Mouse (Mus musculus) adrenal gland, postnatal 10 days (tissue): ENCODE measurements at regions not wholly inside any gene's neighbourhood (a gene's known extent, or its start where the extent isn't known, plus 50 kb on each side); places are given as distances from the start of the nearest gene placed in this dataset.

ENCODE experiments used
- DNase-seq: peaks from one replicate; pipeline ENCODE4 v3.0.0; 2021; ENCODE audit warnings: mixed read lengths

DNA sequence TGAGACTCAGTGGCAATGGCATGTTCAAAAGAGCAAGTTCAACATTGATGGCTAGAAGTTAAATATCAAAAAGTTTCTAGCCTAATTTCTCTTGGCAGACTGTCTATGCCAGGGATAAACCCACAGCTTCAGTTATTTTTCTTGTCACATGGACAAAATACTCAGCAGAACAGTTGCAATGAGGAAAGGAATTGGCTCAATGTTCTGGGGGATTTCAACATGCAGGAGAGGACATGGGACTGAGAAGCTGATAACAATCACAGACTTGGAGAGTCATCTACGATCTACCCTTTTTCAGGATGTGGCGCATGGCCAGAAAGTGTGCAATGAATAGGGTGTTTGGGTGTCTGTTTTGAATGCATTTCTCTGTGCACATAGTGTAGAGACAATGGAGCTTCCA lies 389.9 kb downstream of the Rnd3 start:
- no peak for DNase-seq

DNA sequence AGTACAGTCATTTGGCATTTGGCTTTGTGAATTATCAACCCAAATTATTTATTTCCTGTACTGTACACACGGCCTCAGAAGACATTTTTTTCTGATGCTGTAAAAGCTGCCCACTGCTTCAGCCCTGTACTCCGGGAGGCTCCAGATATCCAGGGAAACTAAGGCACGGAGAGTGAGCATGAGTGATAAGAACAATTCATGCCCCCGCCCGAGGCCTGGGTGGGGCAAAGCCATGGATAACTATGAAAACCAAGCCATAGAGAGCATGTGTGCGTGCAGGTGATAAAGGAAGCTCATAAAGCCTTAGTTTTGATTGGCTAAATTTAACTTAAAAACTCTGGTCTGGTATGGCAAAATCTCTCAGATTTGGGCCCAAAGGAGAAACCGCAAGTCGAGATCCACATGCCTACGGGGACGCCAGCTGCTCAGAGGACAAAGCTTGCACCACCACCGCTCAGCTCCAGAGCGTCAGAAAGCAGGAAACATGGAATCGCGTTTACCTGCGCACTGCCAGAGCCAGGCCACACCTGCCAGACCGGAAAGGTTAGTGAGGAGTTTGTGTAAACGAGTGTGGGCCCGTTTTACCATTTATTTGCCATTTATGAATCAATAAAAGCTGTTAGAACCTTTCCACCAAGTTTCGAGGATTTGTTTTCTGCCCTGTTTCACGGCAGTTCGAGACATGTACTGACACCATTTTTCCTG lies 390.9 kb downstream of the Rnd3 start:
- no peak for DNase-seq

DNA sequence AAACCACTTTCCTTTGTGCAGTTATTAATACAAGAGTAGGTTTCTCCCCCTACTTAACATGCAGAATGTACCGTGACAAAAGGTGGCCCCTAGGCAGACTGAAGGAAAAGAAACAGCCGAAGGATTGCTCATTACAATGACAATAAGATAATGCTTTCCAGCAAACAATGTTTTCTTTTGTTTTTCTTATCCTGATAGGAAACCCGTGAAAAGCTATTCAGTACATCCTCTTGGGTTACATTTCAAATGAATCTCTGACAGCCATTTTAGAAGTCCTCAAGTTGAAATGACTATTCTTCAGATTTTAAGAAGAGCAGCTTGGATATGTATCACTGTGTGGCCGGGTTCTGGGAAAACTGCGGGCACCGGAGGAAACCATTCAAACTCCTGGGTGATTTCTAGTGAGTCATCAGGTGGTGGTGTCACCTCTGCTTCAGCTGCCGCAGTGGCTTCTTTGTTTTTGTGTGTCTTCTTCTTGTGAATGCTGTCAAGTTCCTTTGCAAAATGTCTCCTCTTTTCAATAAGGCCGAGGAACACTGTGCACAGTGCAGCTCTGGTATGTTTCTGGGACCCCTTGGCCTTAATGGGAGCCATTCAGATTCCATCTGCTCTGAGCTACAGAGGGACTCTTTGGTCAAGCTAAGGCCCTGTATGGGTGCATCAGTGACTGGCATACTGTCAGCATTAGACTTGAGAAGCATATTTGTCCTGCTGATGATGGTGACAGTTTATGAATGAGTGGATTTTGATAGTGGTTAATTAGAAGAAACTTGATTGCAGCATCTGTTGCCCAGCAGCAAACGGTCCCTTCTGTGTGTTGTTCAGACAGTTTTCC lies 393.1 kb downstream of the Rnd3 start:
- DNase-seq = no peak

DNA sequence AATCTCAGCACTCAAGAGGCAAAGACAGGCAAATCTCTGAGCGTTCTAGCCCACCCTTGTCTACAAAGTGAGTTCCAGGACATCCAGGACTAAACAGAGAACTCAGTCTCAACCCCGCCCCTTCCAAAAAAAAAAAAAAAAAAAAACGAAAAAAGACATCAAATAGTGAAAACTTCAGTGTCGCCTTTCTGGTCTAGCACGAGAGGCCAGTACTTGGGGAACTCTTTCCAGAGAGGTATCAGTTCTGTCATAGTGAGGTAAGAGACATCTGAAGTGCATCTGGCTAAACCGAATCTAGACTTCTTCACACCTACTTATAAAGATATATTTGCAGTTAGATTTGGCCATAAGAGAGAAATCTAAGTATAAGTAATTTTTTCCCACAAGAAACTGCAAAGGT lies 393.8 kb downstream of the Rnd3 start:
- no peak for DNase-seq

DNA sequence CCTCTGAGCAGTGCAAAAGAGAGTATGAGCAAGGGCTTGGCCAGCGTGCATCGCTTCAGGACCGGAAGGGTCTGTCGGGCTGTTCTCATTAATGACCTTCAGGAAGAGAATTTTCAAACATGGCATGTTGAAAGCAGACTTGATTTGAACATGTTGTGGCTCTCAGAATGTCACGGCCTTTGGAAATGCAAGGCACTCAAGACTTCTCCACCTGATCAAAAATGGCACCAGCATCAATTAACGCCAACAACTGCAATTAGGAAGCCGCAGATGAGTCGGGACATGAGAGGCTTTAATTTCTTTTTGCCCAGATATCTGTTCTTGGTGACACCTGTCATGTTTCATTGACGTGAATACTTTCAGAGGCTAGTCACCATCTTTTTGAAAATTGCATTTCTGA lies 396.5 kb downstream of the Rnd3 start:
- no peak for DNase-seq

DNA sequence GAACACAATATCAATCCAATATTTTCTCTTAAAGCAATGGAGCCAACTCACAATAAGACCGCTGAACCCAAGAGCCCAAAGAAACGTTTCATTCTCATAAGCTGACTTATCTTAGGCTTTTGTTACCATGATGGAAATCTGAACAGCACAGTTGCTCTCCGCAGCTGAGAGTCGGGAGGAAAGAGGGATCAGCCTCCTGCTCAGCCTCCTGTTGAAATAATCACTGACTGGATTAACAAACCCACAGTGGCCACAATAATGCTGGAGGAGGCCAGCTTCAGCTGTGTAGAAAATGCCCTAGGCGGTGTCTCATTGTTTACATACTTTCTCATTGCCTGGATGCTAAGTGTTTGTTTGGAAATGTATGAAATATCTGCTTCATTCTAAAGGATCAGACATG lies 398.1 kb downstream of the Rnd3 start:
- DNase-seq = no peak

DNA sequence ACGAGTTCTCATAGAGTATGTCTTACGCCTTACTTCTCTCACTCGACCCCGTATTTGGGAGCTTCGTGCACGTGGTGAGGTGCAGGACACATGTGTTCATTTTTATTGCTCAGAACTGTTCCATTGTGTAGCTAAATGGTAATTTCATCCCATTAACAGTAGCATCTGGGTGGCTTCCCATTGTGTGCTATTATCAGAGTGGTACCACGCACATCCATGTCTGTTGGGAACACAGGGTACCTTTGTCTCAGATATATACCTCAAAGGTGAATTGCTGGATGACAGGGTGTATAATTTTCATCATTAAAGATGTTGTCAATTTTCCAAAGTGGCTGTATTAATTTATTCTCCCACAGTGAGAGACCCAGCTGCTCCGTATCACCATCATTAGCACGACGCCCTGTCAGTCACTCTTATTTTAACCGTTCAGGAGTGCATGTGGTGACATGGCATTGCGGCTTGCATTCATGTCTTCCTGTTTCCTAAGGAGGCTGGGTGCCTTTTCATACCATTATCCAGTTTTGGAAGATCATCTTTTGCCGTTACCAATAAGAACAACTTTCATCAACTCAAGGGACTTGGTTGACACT lies 404.2 kb downstream of the Rnd3 start:
- no peak for DNase-seq

DNA sequence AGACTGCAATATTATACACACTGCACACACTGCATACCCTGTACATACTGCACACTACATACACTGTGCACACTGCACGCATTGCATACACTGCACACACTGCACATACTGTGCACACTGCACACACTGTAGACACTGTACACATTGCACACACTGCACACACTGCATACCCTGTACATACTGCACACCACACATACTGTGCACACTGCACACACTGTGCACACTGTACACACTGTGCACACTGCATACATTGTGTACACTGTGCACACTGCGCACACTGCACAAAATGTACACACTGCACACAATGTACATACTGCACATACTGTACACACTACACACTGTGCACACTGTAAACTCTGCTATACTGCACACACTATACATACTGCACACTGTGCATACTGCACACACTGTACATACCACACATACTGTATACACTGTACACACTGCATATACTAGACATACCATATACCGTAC lies 405.1 kb downstream of the Rnd3 start:
- DNase-seq = no peak

DNA sequence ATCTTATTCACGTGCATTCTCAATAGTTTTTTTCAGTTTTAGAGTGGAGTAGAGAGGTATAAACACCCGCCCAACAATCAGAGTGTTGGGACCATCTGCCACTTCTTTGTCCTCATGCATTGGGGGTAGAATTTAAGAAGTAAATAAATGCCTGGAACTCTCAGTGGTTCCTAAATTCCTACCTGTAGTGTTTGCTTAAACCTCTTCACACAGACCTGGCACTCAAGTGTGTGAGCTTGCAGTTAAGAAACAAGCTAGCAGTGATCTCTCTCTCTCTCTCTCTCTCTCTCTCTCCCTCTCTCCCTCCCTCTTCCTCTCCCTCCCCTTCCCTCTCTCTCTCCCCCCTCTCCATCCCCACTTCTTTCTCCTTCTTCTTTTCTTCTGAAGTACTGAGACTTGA lies 406.5 kb downstream of the Rnd3 start:
- no peak for DNase-seq

DNA sequence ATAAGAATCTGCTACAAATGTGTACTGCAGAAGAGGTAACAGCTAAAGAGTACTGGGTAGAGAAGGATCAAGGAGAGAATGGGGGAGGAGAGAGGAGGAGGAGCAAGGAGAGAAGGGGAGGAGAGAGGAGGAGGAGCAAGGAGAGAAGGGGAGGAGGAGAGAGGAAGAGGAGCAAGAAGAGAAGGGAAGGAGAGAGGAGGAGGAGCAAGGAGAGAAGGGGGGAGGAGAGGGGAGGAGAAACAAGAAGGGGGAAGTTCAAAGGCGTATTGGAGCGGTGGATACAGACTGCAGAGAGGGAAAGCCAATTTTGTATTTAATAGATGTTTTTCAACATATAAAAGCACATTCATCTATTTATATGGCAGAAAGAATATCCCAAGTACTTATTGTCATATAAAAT lies 407.6 kb downstream of the Rnd3 start:
- DNase-seq = no peak

DNA sequence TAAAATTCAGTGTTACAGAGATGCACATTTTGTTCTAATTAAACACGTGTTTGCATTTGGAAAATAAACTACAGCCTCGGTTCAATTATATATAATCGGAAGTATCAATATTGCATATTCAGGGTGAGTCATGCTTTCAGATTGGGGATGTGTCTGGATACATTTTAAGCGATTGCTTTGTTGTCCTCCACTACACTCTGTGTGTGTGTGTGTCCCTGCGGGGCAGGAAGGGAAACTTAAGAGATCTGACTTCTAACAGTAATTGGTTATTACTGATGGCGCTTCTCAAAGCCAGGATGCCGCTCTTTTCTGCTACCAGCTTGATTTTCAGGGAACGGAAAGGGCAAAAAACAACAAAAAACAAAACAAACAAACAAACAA lies 409.3 kb downstream of the Rnd3 start:
- DNase-seq = no peak

DNA sequence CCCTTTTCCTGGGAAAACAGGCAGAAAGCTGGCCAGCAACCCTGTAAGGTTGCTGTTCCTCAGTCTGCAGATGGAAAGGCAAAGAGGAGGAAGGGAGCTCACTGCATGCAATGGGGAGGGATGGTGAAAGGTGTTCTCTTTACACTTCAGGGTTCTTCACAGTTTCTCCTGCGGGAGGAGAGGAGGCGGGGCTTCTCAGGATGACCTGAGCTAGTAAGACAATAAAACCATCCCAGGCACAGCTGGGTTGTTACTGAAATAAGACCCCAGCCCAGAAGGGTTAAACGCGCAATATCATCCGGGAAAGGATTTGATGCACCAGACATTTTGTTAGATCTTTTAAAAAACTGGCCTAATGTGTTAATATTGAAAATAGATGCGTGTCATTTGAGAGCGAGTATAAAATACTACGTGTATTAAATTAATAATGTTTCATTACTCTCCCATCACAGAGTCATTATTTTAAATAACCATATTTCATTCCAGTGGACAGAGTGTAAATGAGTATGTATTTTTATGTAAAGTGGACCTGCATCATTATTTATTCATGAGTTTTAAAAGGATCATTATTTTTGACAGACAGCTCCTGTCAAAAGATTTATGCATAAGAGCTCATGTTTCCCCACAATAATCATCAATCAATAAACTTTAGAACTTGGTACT lies 409.8 kb downstream of the Rnd3 start:
- no peak for DNase-seq

DNA sequence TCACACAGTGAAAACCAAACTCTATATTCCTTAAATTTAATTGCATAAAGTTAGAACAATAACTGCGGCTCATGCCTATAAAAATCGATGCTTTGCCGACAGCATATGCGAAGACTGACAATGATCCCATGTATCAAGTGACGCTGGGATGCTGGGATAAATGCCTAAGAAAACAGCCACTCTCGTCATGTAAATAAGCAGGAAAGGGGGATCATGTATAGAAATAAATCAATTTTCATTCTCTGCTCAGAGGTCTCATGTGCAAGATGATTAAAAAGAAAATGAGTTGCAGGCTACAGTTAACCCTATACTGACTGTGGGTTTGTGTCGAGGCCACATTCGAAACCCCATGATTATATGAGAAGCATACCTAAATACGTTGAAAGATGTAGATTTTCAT lies 411.2 kb downstream of the Rnd3 start:
- no peak for DNase-seq

DNA sequence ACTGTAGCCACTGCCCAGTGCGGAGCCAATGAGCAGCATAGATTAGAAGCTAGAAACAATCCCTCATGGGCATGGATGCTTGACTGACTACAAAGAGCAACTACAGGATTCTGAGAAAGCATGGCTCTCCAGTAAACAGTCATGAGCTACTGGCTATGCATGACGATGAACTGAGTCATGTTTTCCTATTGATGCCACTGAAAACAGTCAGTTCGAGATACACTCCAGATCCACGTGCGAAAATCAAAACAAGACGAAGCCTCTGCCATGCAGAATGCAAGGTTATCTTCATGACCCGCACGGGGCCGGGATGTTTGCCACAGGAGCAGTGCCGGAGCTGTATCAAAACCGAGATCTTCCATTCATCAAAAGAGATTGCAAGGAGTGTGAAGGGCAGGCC lies 413.9 kb downstream of the Rnd3 start:
- DNase-seq = no peak

DNA sequence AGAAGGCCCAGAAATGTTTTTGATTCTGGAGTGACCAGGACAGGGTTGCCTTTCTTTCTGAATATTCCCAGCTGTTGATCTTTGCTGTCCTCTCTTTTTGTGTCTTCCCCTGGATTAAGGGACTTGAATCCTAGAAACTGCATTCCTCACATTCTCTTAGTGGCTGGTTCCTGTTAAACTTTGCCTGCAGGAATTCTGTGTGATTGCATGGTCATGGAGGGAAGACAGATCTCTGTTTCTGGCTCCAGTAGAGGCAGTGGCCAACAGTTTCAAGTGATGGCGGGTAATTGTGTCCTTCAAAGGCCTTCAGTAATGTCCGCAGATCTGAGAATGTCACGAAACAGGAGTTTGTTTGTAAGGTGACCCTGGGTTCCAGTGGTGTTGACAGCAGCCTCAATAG lies 410.1 kb upstream of the Mmadhc start:
- no peak for DNase-seq

DNA sequence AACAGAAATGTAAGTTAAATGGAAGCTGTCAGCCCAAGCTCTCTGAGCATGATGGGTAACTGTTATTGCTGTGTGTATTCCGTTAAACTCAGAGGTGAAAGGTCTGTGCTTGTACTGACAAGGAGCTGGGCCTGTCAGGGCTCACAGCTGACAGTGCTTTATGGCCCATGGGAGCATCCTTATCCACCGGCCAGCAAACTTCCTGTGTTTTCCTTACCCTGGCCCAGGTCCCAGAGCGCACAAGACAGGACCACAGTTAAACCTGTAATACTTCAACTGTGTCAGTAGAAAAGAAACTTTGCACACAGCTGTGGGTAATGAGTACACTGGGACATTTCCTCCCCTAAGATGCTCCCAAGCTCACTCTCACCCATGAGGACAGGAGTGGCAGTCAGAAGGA lies 407.7 kb upstream of the Mmadhc start:
- no peak for DNase-seq

DNA sequence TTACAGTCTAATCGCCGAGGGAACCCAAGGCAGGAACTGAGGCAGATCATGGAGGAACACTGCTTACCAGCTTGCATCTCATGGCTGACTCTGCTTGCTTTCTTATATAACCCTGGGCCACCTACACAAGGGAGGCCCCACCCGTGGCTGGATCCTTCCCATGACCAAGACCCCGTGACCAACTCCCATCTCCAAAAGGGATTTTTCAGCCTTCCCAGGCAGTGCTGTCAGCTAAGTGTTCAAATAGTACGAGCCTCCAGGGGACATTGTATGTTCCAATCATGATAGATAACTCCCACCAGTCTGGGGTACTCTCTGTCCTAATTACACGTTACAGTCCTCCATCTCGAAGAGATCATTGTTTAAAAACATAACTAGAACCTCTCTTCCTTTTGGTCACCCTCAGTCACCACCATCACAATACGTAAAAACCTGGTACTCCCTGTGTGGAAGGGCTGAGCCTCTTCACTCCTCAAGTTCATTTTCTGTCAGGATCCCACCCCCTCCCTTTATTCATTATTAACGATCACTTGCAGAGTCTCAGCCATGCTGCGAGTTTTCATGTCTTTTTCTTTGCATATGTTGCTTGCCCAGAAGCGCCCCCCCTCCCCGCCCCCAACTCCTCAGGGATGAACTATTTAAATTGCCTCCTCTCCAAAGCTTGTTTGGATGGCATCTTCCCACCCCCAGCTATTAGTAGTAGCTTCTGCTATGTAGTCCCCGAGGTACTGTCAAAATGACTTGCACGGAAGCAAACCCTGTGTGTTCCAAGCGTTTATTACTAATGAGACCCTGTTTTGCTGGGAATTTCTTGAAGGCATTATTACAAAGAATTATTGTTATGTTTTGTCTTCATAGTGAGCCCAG lies 406.2 kb upstream of the Mmadhc start:
- no peak for DNase-seq

DNA sequence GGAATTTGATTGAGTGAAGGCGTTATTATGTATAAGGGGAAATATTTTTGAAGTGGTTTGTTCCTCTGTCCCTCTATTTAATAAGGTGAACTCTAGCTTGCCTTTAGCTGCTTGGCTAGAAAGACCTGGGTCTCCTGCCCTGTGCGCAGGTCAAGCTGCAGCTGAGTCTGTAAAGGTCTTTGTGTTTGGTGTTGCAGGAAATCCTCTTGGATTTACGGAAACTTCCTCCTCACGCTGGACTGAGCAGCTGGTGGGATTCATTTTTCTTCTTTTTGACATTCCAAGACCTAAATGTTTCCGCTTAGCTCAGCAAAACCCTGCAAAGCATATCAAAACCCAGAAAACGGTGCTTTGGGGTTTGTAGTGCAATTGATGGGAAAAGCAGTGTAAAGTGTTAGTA lies 402.2 kb upstream of the Mmadhc start:
- no peak for DNase-seq

DNA sequence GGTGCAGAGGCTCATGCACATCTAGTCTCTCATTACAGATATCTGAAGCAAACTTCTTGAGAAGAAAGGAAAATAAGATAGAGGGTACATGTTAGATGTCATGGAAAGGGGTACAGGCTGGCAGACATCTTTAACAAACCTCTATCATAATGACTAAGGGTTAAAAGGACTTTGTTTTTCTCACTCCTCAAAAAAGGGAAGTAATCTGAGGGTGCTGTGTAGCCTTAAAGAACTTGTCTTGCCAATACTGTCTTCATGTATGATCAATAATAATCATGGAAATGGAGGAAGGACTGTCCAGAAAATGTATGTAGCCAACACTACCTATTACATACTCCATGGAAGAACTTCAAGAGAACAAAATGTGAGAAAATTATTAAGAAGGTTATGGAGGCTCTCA lies 400.0 kb upstream of the Mmadhc start:
- DNase-seq = no peak

DNA sequence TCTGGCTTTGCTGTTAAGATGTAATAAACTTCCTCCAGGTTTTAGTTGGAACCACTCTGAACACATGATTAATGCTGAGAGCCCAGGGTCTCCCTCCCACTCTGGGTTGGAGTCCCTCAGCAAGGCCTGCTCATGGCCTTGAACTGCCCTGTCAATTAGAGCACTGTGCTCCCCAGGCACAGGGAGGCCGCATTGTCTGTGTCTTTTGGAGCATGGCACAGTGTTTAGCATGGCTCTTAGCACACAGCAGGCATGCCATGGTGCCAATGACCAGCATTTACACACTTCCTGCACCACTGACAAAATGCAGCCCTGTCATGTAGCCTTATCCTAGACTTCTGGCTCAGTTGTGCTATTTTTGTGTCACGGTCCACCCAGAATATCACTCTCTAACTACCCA lies 398.2 kb upstream of the Mmadhc start:
- DNase-seq = peak; percentile 46

DNA sequence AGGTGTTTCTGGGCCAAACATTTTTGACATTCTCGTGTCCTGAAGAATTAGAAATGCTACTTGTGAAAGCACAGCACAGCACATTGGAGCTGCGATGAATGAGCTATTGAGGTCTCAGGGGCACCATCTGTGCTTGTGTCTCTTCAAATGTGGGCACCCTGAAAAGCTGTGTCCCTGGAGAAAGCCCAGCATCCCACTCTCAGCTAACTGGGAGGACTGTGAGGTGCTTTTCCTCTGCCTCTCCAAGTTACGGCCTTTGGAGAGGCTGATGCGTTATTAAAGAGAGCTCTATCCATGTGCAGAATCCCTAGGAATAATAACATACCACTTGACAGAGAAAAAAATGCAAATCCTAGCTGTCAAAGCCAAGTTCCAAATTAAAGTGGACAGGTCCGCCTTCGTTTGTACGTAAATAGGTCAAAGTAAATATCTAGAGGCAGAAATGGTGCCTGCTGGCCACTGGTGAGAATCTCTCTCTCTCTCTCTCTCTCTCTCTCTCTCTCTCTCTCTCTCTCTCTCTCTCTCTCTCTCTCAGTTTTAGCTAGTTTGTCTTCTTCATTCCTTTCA lies 397.3 kb upstream of the Mmadhc start:
- DNase-seq = no peak
